Mouse (Mus musculus) embryonic fibroblast, embryonic 13.5 days (primary cell): Measurements from ENCODE around the gene Unc79.

Source experiments
- CTCF ChIP-seq: IDR thresholded peaks from 2 replicates; pipeline ENCODE4 v1.5.1; 2011; ENCODE audit warnings: mild to moderate bottlenecking, control low read depth, low read length, moderate library complexity, borderline replicate concordance; ENCODE audit not compliant: insufficient read depth
- POLR2A ChIP-seq: IDR thresholded peaks from 2 replicates; pipeline ENCODE4 v1.6.1; 2011; ENCODE audit warnings: low read depth, mild to moderate bottlenecking, control low read depth, low read length, moderate library complexity

- TF ChIP-seq CTCF (no peak), POLR2A (no peak)
Measured at GRCm38 (mm10) chr12:103040136-103040535, 91.5 kb downstream of the Unc79 start.
